Mouse (Mus musculus): ENCODE data around the gene D130052B06Rik.

DNA sequence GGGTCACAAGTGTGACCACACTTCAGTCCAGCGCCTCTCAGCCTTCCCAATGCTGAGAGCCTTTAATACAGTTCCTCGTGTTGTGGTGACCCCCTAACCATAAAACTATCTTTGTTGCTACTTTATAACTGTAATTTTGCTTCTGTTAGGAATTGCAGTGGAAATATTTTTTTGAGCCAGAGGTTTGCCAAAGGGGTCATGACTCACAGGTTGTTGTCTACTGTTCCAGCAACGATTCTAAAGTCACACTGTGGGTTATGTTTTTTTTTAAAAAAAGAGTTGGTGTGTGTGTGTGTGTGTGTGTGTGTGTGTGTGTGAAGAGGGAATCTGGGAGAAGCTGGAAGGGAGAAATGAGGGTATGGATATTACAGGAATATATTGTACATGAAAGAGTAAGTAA lies 56.1 kb downstream of the D130052B06Rik start:
- TF ChIP-seq CTCF (IDR thresholded peaks at IDR 0.05; ENCODE audit: control insufficient read depth, insufficient read depth, insufficient replicate concordance, low read depth, low read length), result no peak
- TF ChIP-seq POLR2A (IDR thresholded peaks at IDR 0.05; ENCODE audit: control insufficient read depth, low read depth, low read length), result no peak
